Mouse (Mus musculus) forelimb bud, embryonic 11.5 days (tissue): ENCODE results near the gene Cenpm.
"Not testable (repeated sequence)": the region's sequence is repeated elsewhere in the genome, so short reads cannot be mapped to it uniquely, and the experiment has no call there.

Experiments
- DNase-seq: peaks from one replicate; pipeline ENCODE4 v3.0.0-alpha.2; 2012; ENCODE audit warnings: low read depth, low spot score

Gene Cenpm

GRCm38 (mm10) chr15:82244115-82244804 lies at the start of gene Cenpm:
Cenpm (minus strand) TSS chr15:82244748.
- DNase-seq = peak; percentile 86

GRCm38 (mm10) chr15:82294059-82294458 lies 49.5 kb upstream of the Cenpm start:
- peak; percentile 36 for DNase-seq

GRCm38 (mm10) chr15:82293271-82293711 lies 48.7 kb upstream of the Cenpm start:
- DNase-seq = no peak

DNA sequence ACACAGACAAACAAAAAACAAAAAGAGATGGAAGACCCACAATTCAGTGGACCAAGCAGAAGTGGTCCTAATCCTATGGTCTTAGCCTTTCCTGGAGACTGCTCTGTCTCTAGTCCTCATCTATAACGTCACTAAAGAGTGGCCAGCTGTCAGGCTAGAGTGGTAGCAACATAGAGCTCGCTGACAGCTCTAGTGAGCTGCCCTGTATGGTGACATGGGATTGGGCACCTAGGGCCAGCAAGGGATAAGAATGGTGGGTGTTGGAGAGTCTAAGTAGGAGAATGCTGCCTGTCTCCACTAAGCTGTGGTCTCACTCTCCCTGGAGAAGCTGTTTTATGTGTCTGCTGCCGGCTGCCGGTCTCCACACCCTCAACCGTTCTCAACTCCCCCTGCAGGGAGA lies 48.3 kb upstream of the Cenpm start:
- no peak for DNase-seq

GRCm38 (mm10) chr15:82290252-82290651 lies 45.7 kb upstream of the Cenpm start:
- no peak for DNase-seq

DNA sequence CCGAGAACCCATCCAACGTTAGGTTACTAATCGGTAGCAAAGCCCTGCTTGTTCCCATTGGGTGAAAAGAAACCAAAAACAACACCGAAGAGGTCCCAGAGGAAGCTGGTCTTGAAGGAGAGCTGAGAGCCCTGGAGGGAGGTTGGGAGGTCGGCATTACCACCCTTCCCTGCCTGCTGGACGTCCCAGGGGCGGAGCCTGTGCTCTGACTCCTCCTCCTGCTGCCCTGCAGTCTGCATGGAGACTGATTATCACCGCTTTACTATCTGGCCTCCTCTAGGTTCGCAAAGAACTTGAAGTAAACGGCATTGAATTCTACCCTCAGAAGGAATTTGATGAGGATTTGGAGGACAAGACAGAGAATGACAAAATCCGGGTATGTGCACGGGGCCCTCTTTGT lies 41.6 kb upstream of the Cenpm start:
- DNase-seq = no peak

DNA sequence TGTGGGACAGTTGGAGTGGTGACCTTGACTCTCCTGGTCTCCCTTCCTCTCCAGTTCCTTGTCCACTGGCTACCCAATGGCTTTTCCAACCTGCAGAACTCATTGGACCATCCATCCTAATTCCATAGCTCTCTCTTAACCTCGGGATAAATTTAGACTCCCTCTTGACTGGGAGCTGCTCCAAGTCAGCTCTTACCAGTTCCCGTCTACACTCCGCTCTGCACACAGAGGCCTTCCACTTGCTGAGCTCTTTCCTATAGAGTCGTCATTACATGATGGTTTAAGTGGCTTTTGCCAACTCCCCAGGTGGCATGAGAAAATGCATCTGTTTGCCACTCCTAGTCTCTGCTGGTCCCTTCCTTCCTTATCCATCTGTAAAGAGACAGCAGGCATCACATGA lies 36.1 kb upstream of the Cenpm start:
- DNase-seq = no peak

DNA sequence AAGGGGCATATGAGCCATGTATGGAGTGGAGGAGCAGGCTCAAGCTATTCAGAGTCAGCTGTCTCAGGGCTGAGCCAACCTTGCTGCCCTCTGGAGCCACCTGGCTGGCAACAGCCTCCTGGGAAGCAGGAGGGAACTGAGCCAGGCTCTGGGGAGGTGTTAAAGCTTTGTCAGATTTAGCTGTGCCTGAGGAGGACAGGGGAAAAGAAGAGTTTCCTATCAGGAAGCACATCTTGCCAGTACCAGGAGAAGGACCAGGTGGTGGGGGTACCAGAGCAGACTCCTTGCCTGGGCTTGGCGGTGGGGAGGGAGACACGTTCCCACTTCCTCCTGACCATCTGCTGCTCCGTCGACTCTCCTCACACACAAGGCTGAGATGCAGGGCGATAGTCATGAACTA lies 33.0 kb upstream of the Cenpm start:
- no peak for DNase-seq

GRCm38 (mm10) chr15:82274927-82275901 lies 30.7 kb upstream of the Cenpm start:
- peak; percentile 51 for DNase-seq

GRCm38 (mm10) chr15:82274593-82274926 lies 30.0 kb upstream of the Cenpm start, which contains the start of gene Sept3:
Sept3 (plus strand) TSS chr15:82274893.
- DNase-seq = no peak

DNA sequence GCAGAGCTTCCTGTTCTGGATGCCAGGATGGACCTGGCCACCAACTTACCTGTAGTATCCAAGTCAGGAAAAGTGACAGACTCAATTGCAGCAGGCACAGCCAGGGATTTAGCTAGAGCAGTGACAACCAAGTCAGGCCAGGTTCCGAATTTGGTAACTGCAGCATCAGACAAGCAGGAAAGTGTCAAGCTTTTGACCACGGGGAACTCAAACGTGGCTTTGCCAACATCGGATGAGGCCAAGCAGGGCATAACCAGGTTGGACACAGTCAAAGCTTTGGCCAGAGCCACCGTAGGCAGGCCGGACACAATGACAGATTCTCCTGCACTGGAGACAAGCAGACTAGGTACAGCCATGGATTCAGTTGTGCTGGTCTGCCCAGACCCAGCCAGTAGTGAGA lies 27.7 kb upstream of the Cenpm start:
- DNase-seq = no peak

DNA sequence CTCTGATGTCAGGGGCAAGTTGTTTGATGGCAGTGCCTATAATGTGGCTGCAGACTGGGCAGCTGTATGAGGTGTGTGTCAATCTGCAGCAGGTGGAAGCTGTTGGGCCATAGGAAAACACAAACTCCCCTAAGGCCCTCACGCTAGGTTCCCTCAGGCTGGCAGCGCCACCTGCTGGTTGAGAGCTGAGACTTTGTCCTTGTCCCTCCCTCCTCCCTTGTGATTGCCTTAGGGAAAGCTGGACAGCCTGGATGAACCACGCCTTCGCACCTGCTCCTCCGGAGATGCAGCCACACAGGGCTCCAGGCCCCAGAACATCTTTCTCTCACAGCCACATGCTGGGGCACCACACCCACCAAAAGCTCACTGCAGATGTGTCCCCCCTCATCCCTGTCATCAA lies 26.7 kb upstream of the Cenpm start:
- DNase-seq = peak; percentile 74

GRCm38 (mm10) chr15:82268783-82269182 lies 24.2 kb upstream of the Cenpm start:
- DNase-seq = no peak

GRCm38 (mm10) chr15:82268185-82268584 lies 23.6 kb upstream of the Cenpm start:
- DNase-seq = no peak

- DNase-seq = peak; percentile 63
Measured at GRCm38 (mm10) chr15:82266356-82266755, 21.8 kb upstream of the Cenpm start.

GRCm38 (mm10) chr15:82259510-82259909 lies 15.0 kb upstream of the Cenpm start:
- DNase-seq = peak; percentile 83

- DNase-seq = no peak
Measured at GRCm38 (mm10) chr15:82255944-82256383, 11.4 kb upstream of the Cenpm start.

- no peak for DNase-seq
Measured at GRCm38 (mm10) chr15:82255248-82255647, 10.7 kb upstream of the Cenpm start.

GRCm38 (mm10) chr15:82252097-82252496 lies 7.5 kb upstream of the Cenpm start, which contains the start of gene 1500009C09Rik:
1500009C09Rik (plus strand) TSS chr15:82252397.
- no peak for DNase-seq

DNA sequence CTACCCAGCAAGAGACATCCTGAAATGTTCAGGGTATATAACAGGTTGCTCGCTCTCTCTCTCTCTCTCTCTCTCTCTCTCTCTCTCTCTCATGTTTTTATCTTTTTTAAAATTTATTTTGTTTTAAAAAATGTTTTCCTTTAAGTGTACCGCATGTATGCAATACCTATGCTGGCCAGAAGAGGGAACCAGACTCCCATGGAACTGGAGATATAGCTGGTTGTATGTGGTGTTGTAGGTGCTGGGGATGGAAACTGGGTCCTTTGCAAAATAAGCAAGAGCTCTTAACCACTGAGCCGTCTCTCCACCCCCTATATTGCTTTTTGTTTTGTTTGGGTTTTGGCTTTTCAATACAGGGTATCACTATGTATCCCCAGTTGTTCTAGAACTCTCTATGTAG lies 7.0 kb upstream of the Cenpm start:
- no peak for DNase-seq

- no peak for DNase-seq
Measured at GRCm38 (mm10) chr15:82247131-82247776, 2.7 kb upstream of the Cenpm start.

DNA sequence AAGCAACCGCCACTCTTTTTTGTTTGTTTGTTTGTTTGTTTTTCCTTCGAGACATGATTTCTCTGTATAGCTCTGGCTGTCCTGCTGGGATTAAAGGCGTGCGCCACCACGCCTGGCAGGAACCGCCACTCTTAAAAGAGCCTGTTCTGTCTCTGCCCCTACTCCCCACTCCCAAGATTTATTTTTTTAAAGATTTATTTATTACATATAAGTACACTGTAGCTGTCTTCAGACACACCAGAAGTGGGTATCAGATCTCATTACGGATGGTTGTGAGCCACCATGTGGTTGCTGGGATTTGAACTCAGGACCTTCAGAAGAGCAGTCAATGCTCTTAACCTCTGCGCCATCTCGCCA lies 235 bp upstream of the Cenpm start:
- DNase-seq = not testable (repeated sequence)
